Mouse (Mus musculus) ZHBTc4 (cell line): ENCODE measurements at regions not wholly inside any gene's neighbourhood (a gene's known extent, or its start where the extent isn't known, plus 50 kb on each side); places are given as distances from the start of the nearest gene placed in this dataset.

ENCODE experiments used
- DNase-seq: peaks from one replicate; pipeline ENCODE4 v3.0.0-alpha.2; 2011; ENCODE audit warnings: low read depth, low spot score

- DNase-seq, result peak; percentile 54
Measured at GRCm38 (mm10) chr7:70576112-70576910, 209.8 kb upstream of the Nr2f2 start.

- no peak for DNase-seq
Measured at GRCm38 (mm10) chr7:70575614-70576013, 209.1 kb upstream of the Nr2f2 start.

DNA sequence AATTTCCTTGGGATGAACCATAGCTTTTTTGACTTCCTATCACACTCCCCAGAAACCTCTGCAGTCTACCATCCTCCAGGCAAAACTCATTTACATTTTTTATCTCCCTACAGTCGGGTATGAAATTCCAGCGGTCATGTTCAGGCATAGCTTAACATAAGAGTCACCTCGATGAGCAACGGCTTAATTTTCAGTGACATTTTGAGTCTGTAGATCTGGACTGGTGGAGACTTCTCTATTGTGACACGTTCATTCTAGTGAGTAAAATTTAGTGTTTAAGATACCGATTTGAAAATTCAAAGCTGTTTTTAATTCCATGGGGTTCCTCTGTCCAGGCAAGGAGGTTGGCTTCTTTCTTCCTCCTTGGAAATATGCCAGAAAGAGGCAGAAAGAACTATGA lies 207.7 kb upstream of the Nr2f2 start:
- DNase-seq, result no peak

- DNase-seq, result no peak
Measured at GRCm38 (mm10) chr7:70565034-70565433, 198.5 kb upstream of the Nr2f2 start.

DNA sequence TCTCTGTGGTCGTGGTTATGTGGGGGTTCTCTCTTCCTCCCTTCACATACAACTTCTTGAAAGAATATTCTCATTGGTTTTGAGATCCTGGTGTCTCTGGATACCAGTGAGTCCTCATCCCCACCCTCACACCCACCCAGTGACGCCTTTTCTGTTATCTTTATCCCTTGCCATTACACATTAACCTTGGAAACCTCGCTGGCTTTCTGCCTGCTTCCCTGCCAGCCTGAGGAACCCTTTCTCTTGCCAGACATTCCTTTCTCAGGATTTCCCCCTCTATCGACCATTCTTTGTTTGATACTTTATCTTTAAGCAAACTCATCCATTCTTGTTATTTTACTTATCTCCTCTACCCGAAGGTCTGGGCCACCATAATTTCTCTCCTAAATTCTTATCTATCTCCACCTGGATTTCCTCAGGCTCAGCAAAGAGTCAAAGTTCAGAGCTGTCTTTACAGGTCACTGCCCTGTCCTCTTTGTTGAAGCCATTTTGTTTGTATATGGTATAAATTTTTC lies 182.5 kb upstream of the Nr2f2 start:
- no peak for DNase-seq

DNA sequence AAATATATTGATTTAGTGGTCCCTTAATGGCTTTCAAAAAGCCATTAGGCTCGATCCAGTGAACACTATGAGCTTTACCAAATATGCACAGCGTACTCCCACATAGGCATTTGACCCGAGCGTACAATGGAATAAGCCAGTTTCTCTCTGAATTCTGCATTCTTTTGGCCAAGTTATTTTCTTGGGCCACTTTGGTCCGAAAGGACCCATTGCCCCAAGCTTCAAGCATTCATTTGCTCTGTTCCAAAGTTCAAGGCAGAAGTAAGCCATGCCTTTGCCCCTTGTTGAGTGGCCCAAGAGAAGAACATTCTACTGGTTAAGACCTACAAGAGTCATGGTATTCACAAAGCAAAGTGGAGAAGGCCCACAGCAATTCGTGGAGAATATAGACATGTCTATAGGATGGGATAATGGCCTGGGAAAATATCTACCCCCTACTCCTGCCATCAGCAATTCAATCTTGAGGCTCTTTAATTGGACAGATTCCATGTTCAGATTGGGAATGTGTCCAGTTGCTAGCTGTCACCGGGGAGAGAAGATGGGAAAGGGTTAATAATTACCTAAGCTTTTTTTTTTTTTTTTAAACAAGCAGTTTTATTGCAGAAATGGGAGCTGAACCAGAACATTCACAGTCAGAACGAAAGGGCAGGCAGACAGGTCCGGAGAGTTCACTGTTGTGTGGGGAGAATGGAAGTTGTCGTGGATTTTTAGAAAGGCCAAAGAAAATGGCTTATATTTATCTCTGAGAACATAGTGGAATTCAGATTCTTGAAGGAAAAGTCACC lies 175.5 kb upstream of the Nr2f2 start:
- no peak for DNase-seq

DNA sequence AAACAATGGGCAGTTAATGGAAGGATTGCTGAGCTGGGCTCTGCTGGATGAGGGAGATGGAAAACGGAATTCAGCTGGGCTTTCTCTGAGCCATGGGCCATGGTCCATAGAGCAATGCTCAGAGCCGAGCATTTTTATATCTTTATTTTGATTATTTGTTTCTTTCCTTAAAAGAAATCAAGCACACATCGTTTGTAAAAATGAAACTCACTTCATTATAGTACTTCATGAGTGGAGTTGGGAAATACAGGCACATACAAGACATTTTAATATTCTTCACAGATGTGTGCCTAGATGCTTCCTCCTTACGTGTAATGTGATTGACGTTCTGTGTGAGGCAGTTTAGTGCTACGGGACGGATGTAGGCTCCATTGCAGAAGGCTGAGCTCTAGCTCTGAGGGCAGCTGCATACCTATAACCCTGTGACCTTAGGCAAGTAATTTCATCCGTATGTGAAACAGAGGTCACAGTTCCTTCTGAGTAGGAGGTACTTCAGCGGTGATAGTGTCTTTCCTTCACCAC lies 172.6 kb upstream of the Nr2f2 start:
- no peak for DNase-seq

GRCm38 (mm10) chr7:70536046-70536445 lies 169.5 kb upstream of the Nr2f2 start:
- DNase-seq, result no peak

DNA sequence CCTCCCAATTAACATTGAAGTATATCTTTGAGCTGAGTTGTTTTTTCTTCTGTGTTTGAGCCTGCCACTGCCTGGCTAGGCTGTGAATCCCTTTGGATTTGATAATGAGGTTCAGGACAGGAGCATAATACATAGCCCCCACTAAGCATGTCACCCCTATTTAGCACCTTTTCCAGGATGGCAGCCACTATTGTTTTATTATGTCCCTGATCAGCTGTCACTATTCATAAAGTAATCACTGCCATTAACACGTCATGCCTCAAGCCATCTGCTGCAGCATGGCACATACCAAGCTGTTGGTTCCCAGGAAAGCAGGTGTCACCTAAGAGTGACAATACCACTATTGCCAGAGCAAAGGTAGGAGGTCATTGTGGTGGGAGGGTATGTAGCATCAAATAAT lies 167.0 kb upstream of the Nr2f2 start:
- no peak for DNase-seq

- no peak for DNase-seq
Measured at GRCm38 (mm10) chr7:70527921-70528320, 161.4 kb upstream of the Nr2f2 start.

GRCm38 (mm10) chr7:70525372-70525771 lies 158.8 kb upstream of the Nr2f2 start:
- DNase-seq, result no peak

DNA sequence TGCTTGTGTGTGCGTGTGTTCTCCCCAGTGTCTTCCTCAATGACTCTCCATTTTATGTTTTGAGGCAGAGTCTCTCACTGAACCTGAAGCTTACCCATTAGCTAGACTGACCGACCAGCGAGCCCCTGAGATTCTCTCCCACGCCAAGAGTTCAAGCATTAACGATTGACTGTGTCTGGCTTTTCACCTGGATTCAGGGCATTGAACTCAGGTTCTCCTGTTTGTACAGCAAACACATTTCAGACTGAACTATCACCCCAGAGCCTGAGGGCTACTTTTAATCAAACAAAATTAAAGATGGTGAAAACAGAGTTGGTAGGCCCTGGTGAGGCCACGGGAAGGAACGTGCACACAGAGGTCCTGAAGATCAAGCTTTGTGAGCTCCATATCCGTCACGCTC lies 158.2 kb upstream of the Nr2f2 start:
- no peak for DNase-seq

DNA sequence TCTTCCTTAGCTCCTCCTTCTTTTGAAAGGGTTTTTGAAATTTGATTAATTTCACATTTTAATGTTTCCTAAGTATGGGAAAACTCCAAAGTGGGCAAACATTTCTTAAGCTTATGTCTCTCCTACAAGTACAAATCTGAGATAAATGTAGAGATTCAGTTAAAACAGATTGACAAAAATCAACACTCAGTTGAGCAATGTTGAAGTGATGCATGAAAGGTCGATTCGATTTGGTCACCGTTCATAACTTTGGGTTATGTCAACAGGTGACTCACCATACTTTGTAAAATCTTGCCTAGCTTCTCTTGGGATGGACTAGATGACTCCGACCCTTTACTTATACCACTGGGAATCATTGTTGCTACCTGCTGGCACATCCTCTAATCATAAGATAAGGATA lies 157.7 kb upstream of the Nr2f2 start:
- DNase-seq, result no peak

DNA sequence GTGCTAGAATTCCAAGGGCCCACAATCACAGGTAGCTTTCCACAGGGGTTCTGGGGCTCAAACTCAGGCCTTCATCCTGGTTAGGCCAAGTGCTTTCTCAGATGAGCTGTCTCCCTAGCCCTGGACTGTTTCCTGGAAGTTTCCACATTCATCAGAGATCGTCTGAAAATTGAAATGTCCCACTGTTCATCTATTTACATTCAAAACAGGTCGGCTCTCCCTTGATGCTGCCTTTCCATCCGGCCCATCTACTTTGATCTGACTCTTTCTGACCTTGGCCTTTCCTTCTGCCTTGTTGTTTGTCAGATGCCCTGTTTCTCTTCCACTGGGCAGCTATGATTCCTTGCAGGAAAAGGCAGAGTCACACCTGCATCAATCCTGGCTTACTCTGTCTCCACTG lies 150.2 kb upstream of the Nr2f2 start:
- DNase-seq, result peak; percentile 86

DNA sequence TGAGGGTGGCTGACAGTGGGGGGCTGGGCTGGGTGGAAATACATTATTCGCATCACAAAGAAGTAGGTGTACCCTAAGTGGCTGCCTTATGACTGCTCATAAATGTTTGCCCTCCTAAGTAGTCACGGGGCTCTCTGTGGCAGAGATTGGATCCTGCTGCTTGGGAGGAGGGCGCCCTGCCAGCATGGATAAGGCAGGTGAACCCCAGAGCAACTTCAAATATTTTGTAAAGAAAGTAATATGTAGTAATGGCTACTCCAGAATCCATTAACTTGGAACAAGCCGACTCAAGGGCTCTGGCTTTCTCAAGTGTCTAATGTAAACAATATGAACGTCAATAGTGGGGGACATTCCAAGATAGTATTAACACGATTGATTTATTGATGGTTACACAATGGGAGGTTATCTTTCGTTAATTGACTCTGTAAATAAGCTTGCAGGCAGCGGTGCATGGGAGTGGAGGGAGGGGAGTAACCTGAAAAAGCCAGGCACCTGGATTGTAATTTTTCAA lies 148.9 kb upstream of the Nr2f2 start:
- no peak for DNase-seq

- DNase-seq, result peak; percentile 23
Measured at GRCm38 (mm10) chr7:70514666-70515065, 148.1 kb upstream of the Nr2f2 start.

- no peak for DNase-seq
Measured at GRCm38 (mm10) chr7:70512354-70512753, 145.8 kb upstream of the Nr2f2 start.

DNA sequence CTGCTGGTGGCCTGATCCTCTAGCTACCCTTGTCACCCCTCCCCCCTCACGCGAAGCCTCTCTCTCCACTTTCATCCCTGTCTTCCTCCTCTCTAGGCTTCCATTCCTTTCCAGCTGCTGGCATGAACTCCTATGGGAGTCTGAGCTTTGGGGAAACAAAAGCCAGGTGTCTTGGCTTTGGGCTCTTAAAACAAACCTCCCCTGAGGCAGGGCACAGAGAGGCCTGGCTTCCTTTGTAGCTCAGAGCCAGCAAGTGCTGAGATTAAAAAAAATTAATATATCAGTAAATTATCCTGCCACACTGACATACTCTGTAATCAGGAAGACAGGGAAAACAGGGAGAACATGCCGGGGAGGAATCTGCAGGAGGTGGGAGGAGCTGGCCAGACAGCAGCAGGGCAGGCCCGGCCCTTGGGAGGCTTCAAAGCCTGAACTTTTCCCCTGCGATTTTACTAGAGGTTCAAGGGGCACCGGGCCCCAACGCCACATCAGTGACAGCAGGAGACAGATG lies 139.2 kb upstream of the Nr2f2 start:
- no peak for DNase-seq

- no peak for DNase-seq
Measured at GRCm38 (mm10) chr7:70501821-70502220, 135.3 kb upstream of the Nr2f2 start.

DNA sequence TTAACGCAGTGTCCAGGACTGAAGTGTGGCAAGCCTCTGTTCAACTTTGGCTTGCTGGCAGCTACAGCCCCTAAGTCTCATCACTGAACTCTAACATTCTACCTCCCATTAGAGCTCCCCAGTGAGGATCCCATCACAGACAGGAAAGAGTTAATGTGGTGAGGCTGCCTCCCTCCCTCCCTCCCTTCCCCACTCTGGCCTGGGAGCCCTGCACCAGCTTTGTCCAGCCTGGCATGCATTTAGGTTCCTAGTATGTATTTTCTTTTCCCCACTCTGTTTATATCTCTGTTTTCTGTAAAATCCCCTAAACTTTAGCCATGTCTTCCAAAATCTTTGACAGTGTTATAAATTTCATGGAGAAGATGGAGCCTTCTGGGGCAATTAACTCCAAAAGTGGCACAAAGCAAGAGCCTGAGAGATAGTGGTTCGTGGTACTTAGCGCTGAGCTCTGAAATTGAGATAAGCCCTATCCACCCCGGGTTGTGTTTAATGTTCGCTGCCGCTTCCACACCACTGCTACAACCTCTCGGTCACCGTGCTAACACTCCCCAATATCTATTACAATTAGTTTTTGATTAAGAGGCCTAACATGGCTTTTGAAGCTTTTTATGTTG lies 130.1 kb upstream of the Nr2f2 start:
- DNase-seq, result no peak

GRCm38 (mm10) chr7:70484201-70484600 lies 117.7 kb upstream of the Nr2f2 start:
- no peak for DNase-seq

DNA sequence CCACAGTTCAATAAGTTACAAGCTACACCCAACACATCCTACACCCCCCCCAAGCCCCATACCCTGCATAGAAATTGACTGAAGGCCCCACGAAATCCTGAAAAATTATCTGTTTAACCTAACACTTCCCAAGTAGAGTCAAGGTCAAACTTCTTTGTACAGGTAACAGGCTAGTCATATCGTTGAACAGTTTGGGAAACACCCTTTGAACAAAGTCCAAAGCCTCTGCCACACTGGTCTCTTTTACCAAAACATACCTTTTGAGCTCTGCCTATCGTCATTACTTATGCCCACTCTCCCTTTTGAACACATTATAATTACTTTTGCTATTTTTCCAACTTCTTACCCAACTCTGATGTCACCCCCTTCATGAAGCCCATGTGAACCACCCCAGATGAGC lies 117.0 kb upstream of the Nr2f2 start:
- no peak for DNase-seq
